24 mouse cellular contexts compared by ENCODE assay signal in the genomic region with DNA sequence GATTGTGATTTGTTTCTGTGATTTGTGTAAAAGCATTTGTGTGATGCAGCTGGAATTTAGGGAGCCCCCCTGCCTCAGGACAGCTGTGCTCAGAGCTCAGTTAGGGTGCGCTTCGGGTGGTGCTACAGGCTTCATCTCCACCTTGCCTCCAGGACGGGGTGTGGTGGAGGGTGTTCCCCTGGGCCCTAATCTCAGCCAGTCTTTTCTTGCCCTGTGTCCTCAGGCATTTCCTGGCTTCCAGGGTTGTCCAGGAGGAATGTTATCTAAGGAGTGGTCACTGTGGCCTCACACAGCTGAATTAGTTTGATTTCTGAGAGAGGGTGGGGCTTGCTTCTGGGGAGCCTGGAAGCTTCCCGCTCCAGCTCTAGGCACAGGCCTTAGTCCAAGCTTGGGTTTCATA. TPM values are rescaled to one million over a fixed set of nuclear protein-coding genes. Genes with fewer than 3 reads are reported as not detected.
DNase-seq lines count a peak whose midpoint lies in the region; ATAC-seq and TF ChIP-seq lines count a peak whose summit lies in the region.
"Had no signal": no experiment of that assay in that cellular context is flagged by ENCODE, and none has a peak within 500 bp of the region (broad histone marks: within the 10 kb centered on the region; RNA-seq: fewer than 3 reads in every experiment).

No protein-coding gene starts in this region.

- H3K27me3 ChIP-seq in kidney, adult 2 months (replicated peaks; ENCODE audit: control insufficient read depth, insufficient read depth, low read length) = no peaks in the 10 kb centered on the region
- H3K27me3 ChIP-seq in heart, postnatal 0 days (ENCODE audit: control insufficient read depth, insufficient read depth, low read length) = no peaks in the 10 kb centered on the region
- H3K27me3 ChIP-seq in stomach, embryonic 14.5 days (ENCODE audit: control insufficient read depth, insufficient read depth, low read length) = no peaks in the 10 kb centered on the region
- H3K27me3 ChIP-seq in midbrain, postnatal 0 days (ENCODE audit: insufficient read depth, low read length) = no peaks in the 10 kb centered on the region
- H3K27me3 ChIP-seq: CH12.LX; liver, embryonic 12.5 days; midbrain, embryonic 15.5 days; neural tube, embryonic 13.5 days; Patski had no signal

- no peak for TF ChIP-seq CTCF in kidney, adult 2 months (conservative IDR thresholded peaks at IDR 0.05; ENCODE audit: insufficient read depth, insufficient read length, low read depth, low read length)
- no peak for TF ChIP-seq CTCF in heart, postnatal 0 days (IDR thresholded peaks at IDR 0.05; ENCODE audit: low read depth)
- no peak for TF ChIP-seq CTCF in midbrain, postnatal 0 days (IDR thresholded peaks at IDR 0.05)

- no peak for DNase-seq in frontal cortex, postnatal 14 days (ENCODE audit: low spot score in 2 of 2)
- DNase-seq in kidney, adult 2 months = peak; percentile 6
- DNase-seq in kidney, adult 9 months = no peak
- DNase-seq in heart, postnatal 0 days (ENCODE audit: low spot score) = peak; percentile 35
- no peak for DNase-seq in layer of hippocampus, adult 9-10 months (ENCODE audit: low spot score)
- no peak for DNase-seq in midbrain, postnatal 0 days (ENCODE audit: low spot score)
- DNase-seq: cerebellum, adult 11-12 months; cerebellum, postnatal 36 days; gastrocnemius, postnatal 14 days; kidney, postnatal 14 days; thymus, postnatal 36 days had no signal

- no peak overlapping the region for H3K4me2 ChIP-seq in heart, postnatal 0 days (ENCODE audit: low read depth, low read length)
- H3K4me2 ChIP-seq in stomach, embryonic 14.5 days (replicated peaks; ENCODE audit: low read depth, low read length) = no peak overlapping the region
- H3K4me2 ChIP-seq in midbrain, postnatal 0 days (ENCODE audit: low read depth, low read length, poor library complexity, severe bottlenecking) = no peak overlapping the region
- H3K4me2 ChIP-seq: liver, embryonic 12.5 days; midbrain, embryonic 15.5 days; neural tube, embryonic 13.5 days had no signal

- H3K9ac ChIP-seq in heart, postnatal 0 days (replicated peaks; ENCODE audit: low read depth, low read length) = no peak overlapping the region
- H3K9ac ChIP-seq in stomach, embryonic 14.5 days (replicated peaks; ENCODE audit: low read depth, low read length) = no peak overlapping the region
- no peak overlapping the region for H3K9ac ChIP-seq in midbrain, postnatal 0 days (replicated peaks; ENCODE audit: low read length, poor library complexity, severe bottlenecking)
- H3K9ac ChIP-seq: liver, embryonic 12.5 days; midbrain, embryonic 15.5 days; neural tube, embryonic 13.5 days had no signal

- H3K27ac ChIP-seq in kidney, adult 2 months (ENCODE audit: insufficient read depth, low read depth, low read length) = no peak overlapping the region
- 0 out of 2 replicates have a peak overlapping the region, but pooled peaks have one; percentile 5 for H3K27ac ChIP-seq in heart, postnatal 0 days (ENCODE audit: low read depth)
- H3K27ac ChIP-seq in stomach, embryonic 14.5 days (ENCODE audit: low read length) = peak overlapping the region; percentile 15; the same call in 1 of the 2 replicates
- H3K27ac ChIP-seq in midbrain, postnatal 0 days (ENCODE audit: low read depth, low read length) = no peak overlapping the region
- H3K27ac ChIP-seq: embryonic facial prominence, embryonic 10.5 days; liver, embryonic 12.5 days; midbrain, embryonic 15.5 days; neural tube, embryonic 13.5 days had no signal

- no peak for TF ChIP-seq EP300 in heart, postnatal 0 days (IDR thresholded peaks at IDR 0.05; ENCODE audit: low read depth)

- H3K9me3 ChIP-seq in heart, postnatal 0 days (replicated peaks; ENCODE audit: control insufficient read depth, low read length) = no peaks in the 10 kb centered on the region
- H3K9me3 ChIP-seq in stomach, embryonic 14.5 days (ENCODE audit: control insufficient read depth, low read depth, low read length) = no peaks in the 10 kb centered on the region
- H3K9me3 ChIP-seq in midbrain, postnatal 0 days (ENCODE audit: low read length) = no peaks in the 10 kb centered on the region
- H3K9me3 ChIP-seq: embryonic facial prominence, embryonic 10.5 days; liver, embryonic 12.5 days; midbrain, embryonic 15.5 days; neural tube, embryonic 13.5 days had no signal

- H3K36me3 ChIP-seq in kidney, adult 2 months (ENCODE audit: control insufficient read depth, insufficient read depth, low read length) = no peaks in the 10 kb centered on the region; the same call in 1 of the 2 replicates
- peaks cover 51% of the 10 kb centered on the region for H3K36me3 ChIP-seq in heart, postnatal 0 days (replicated peaks; ENCODE audit: control insufficient read depth, insufficient read depth, low read length)
- H3K36me3 ChIP-seq in stomach, embryonic 14.5 days (ENCODE audit: control insufficient read depth, insufficient read depth, low read length) = peaks cover 49% of the 10 kb centered on the region
- H3K36me3 ChIP-seq in midbrain, postnatal 0 days (ENCODE audit: insufficient read depth, low read length) = peaks cover 40% of the 10 kb centered on the region

- no peak for TF ChIP-seq POLR2A in kidney, adult 2 months (IDR thresholded peaks at IDR 0.05; ENCODE audit: low read depth, low read length)

- ATAC-seq in frontal cortex, adult (ENCODE audit: low TSS enrichment) = 0 out of 2 replicates have a peak, but pooled peaks have one; percentile 27
- ATAC-seq in heart, postnatal 0 days (ENCODE audit: insufficient read depth, low read depth) = peak; percentile 31
- ATAC-seq in stomach, embryonic 14.5 days (ENCODE audit: insufficient number of reproducible peaks, insufficient read depth, low FRiP score, low read depth) = peak; percentile 51; the same call in 1 of the 2 replicates
- ATAC-seq in midbrain, postnatal 0 days (ENCODE audit: low FRiP score) = no peak
- ATAC-seq: forebrain, embryonic 16.5 days; inflammation-experienced regulatory T-cells, adult 6 months; liver, embryonic 12.5 days; midbrain, embryonic 15.5 days; Patski had no signal

- H3K4me1 ChIP-seq in kidney, adult 2 months (ENCODE audit: control insufficient read depth, insufficient read depth, low read length) = no peaks in the 10 kb centered on the region
- H3K4me1 ChIP-seq in heart, postnatal 0 days (ENCODE audit: control insufficient read depth, insufficient read depth) = no peaks in the 10 kb centered on the region
- H3K4me1 ChIP-seq in stomach, embryonic 14.5 days (ENCODE audit: control insufficient read depth, insufficient read depth, low read length) = no peaks in the 10 kb centered on the region
- no peaks in the 10 kb centered on the region for H3K4me1 ChIP-seq in midbrain, postnatal 0 days (ENCODE audit: insufficient read depth, low read length)
- H3K4me1 ChIP-seq: embryonic facial prominence, embryonic 10.5 days; liver, embryonic 12.5 days; midbrain, embryonic 15.5 days; neural tube, embryonic 13.5 days had no signal

- no peak overlapping the region for H3K4me3 ChIP-seq in kidney, adult 2 months (ENCODE audit: insufficient read depth, low read depth, low read length)
- no peak overlapping the region for H3K4me3 ChIP-seq in heart, postnatal 0 days (ENCODE audit: low read depth, low read length)
- no peak overlapping the region for H3K4me3 ChIP-seq in stomach, embryonic 14.5 days (ENCODE audit: low read depth, low read length)
- H3K4me3 ChIP-seq in midbrain, postnatal 0 days (ENCODE audit: low read depth, low read length) = no peak overlapping the region
- H3K4me3 ChIP-seq: embryonic facial prominence, embryonic 10.5 days; liver, embryonic 12.5 days; midbrain, embryonic 15.5 days; neural tube, embryonic 13.5 days had no signal

- 81% methylated on average over 4 of the region's 4 CpGs for WGBS in kidney, adult 2 months
- WGBS in heart, postnatal 0 days = 47% methylated on average over 4 of the region's 4 CpGs
- WGBS in stomach, embryonic 14.5 days = 88% methylated on average over 4 of the region's 4 CpGs
- WGBS in midbrain, postnatal 0 days = 93% methylated on average over 4 of the region's 4 CpGs

RNA-seq across cellular contexts. Expression of gene Gm4869, which starts 1.4 kb away (rescaled TPM):
- 0.03 TPM in 1 of 2 replicates, not detected in the other for polyA plus RNA-seq in kidney, adult 2 months (2012; rRNA removed)
- total RNA-seq in heart, postnatal 0 days (2014; rRNA removed; ENCODE audit: low replicate concordance) = not detected in 2 replicates
- polyA plus RNA-seq in heart, postnatal 0 days (2015; fragmentation: Nextera tagmentation; extraction: Ambion mirVana) = not detected in 2 replicates
- not detected in 2 replicates for polyA plus RNA-seq in stomach, embryonic 14.5 days (2014; fragmentation: Nextera tagmentation; extraction: Ambion mirVana)
- total RNA-seq in midbrain, postnatal 0 days (2014; rRNA removed) = not detected in 2 replicates
- polyA plus RNA-seq in midbrain, postnatal 0 days (2015; fragmentation: Nextera tagmentation; extraction: Ambion mirVana) = not detected in 2 replicates
- total RNA-seq: CH12.LX; gastrocnemius, postnatal 14 days; layer of hippocampus, postnatal 14 days; left cerebral cortex, postnatal 14 days; megakaryocyte progenitor cell, adult 5-6 weeks had no signal
- polyA plus RNA-seq: embryonic facial prominence, embryonic 10.5 days; forebrain, embryonic 16.5 days; inflammation-experienced regulatory T-cells, adult 6 months; liver, embryonic 12.5 days; midbrain, embryonic 15.5 days; neural tube, embryonic 13.5 days; Patski had no signal

RNA-seq across cellular contexts. Expression of gene Eif3b, which starts 24.9 kb away (rescaled TPM):
- 73.5 and 76.0 TPM in 2 replicates for polyA plus RNA-seq in kidney, adult 2 months (2012; rRNA removed)
- 37.4 and 38.9 TPM in 2 replicates for total RNA-seq in heart, postnatal 0 days (2014; rRNA removed; ENCODE audit: low replicate concordance)
- polyA plus RNA-seq in heart, postnatal 0 days (2015; fragmentation: Nextera tagmentation; extraction: Ambion mirVana) = 36.6 and 40.0 TPM in 2 replicates
- polyA plus RNA-seq in stomach, embryonic 14.5 days (2014; fragmentation: Nextera tagmentation; extraction: Ambion mirVana) = 125 and 132 TPM in 2 replicates
- 36.6 and 41.3 TPM in 2 replicates for total RNA-seq in midbrain, postnatal 0 days (2014; rRNA removed)
- 53.7 and 54.5 TPM in 2 replicates for polyA plus RNA-seq in midbrain, postnatal 0 days (2015; fragmentation: Nextera tagmentation; extraction: Ambion mirVana)

RNA-seq across cellular contexts. Expression of gene Snx8, which starts 55.0 kb away (rescaled TPM):
- 77.5 and 79.7 TPM in 2 replicates for polyA plus RNA-seq in kidney, adult 2 months (2012; rRNA removed)
- total RNA-seq in heart, postnatal 0 days (2014; rRNA removed; ENCODE audit: low replicate concordance) = 24.8 and 30.8 TPM in 2 replicates
- polyA plus RNA-seq in heart, postnatal 0 days (2015; fragmentation: Nextera tagmentation; extraction: Ambion mirVana) = 11.7 and 13.3 TPM in 2 replicates
- polyA plus RNA-seq in stomach, embryonic 14.5 days (2014; fragmentation: Nextera tagmentation; extraction: Ambion mirVana) = 8.3 and 9.1 TPM in 2 replicates
- 78.4 and 86.8 TPM in 2 replicates for total RNA-seq in midbrain, postnatal 0 days (2014; rRNA removed)
- polyA plus RNA-seq in midbrain, postnatal 0 days (2015; fragmentation: Nextera tagmentation; extraction: Ambion mirVana) = 46.9 and 48.9 TPM in 2 replicates

Comparison
In these comparisons a context has a peak if more than half of its experiments do, and no peak if none do; other contexts are left out.
1. DNase-seq: peak in kidney, adult 2 months (single experiment) and heart, postnatal 0 days (single experiment); none in frontal cortex, postnatal 14 days (0 of 2), kidney, adult 9 months (single experiment), layer of hippocampus, adult 9-10 months (single experiment) and midbrain, postnatal 0 days (single experiment).
2. H3K27ac ChIP-seq: peak in heart, postnatal 0 days (single experiment) and stomach, embryonic 14.5 days (single experiment); none in kidney, adult 2 months (single experiment) and midbrain, postnatal 0 days (single experiment).